ENCODE assay signal across 13 mouse cellular contexts in the genomic region with DNA sequence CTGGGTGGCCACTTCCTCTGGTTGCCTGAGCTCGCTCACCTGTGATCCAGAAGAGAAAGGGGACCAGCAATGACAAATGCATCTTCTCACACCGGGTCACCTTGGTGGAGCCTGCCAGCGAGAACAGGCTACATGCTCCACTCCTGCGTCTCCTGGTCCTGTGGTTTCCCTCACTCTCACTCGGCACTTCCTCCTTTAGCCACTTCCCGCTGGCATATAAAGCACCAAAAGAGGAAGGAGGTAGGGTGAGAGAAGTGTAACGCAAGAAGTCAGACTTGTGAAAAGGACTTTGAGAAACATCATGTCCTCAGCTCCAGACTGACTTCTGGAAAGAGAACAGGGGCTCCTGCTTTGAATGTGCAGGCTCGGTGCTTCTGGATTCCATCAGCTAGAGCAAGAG. TPM values are rescaled to one million over a fixed set of nuclear protein-coding genes. Genes with fewer than 3 reads are reported as not detected.
A peak's percentile ranks its signal among the peaks of the same experiment; 100 is the strongest.
DNase-seq lines count a peak whose midpoint lies in the region; ATAC-seq and TF ChIP-seq lines count a peak whose summit lies in the region.
"Had no signal": no experiment of that assay in that cellular context is flagged by ENCODE, and none has a peak within 500 bp of the region (broad histone marks: within the 10 kb centered on the region; RNA-seq: fewer than 3 reads in every experiment).

Gene Cd300lf (minus strand): TSS at position 193 of the 400 bp plus-strand sequence.

- peaks cover 0 to 2% of the 10 kb centered on the region in 2 experiments; a peak in 3 of 4 replicates for H3K4me1 ChIP-seq in liver, embryonic 14.5 days (replicated peaks; ENCODE audit: control insufficient read depth in 2 of 2, insufficient read depth in 2 of 2, low read length in 1 of 2)
- H3K4me1 ChIP-seq in hindbrain, embryonic 12.5 days = no peaks in the 10 kb centered on the region
- H3K4me1 ChIP-seq: limb, embryonic 13.5 days had no signal

- WGBS in liver, embryonic 14.5 days (ENCODE audit: insufficient replicate concordance) = 13% methylated on average over 8 of the region's 8 CpGs
- 87% methylated on average over 8 of the region's 8 CpGs for WGBS in hindbrain, embryonic 12.5 days

- H3K9me3 ChIP-seq in liver, embryonic 14.5 days (ENCODE audit: control insufficient read depth, low read length) = no peaks in the 10 kb centered on the region
- H3K9me3 ChIP-seq in hindbrain, embryonic 12.5 days (replicated peaks) = no peaks in the 10 kb centered on the region
- H3K9me3 ChIP-seq: limb, embryonic 13.5 days had no signal

- no peaks in the 10 kb centered on the region for H3K36me3 ChIP-seq in liver, embryonic 14.5 days (replicated peaks; ENCODE audit: control insufficient read depth, insufficient read depth, low read depth)
- H3K36me3 ChIP-seq in hindbrain, embryonic 12.5 days = no peaks in the 10 kb centered on the region
- H3K36me3 ChIP-seq: limb, embryonic 13.5 days had no signal

- peak; percentile 20 to 23 for DNase-seq in left cerebral cortex, postnatal 14 days (ENCODE audit: low spot score in 2 of 2)
- DNase-seq in left cerebral cortex, adult 11 months (ENCODE audit: low spot score) = no peak
- DNase-seq in MEL-GATA-1-ER (ENCODE audit: extremely low read depth, low read depth) = peak; percentile 89
- peak; percentile 17 to 38 (median 24) for DNase-seq in liver, embryonic 14.5 days (ENCODE audit: low read depth in 3 of 3, low spot score in 3 of 3)
- no peak for DNase-seq in adrenal gland, postnatal 14 days
- no peak for DNase-seq in adipocyte (ENCODE audit: low spot score)
- DNase-seq: adrenal gland, postnatal 25 days; gastrocnemius, postnatal 25 days had no signal

- no peak within 1 kb of the TSS for H3K4me2 ChIP-seq in liver, embryonic 14.5 days (ENCODE audit: low read depth)
- H3K4me2 ChIP-seq in hindbrain, embryonic 12.5 days (replicated peaks) = no peak within 1 kb of the TSS
- H3K4me2 ChIP-seq: limb, embryonic 13.5 days had no signal

- no peak within 1 kb of the TSS for H3K9ac ChIP-seq in liver, embryonic 14.5 days (replicated peaks)
- H3K9ac ChIP-seq in hindbrain, embryonic 12.5 days = no peak within 1 kb of the TSS
- H3K9ac ChIP-seq: limb, embryonic 13.5 days had no signal

- no peaks in the 10 kb centered on the region for H3K27me3 ChIP-seq in liver, embryonic 14.5 days (ENCODE audit: control insufficient read depth, insufficient read depth, low read length)
- no peaks in the 10 kb centered on the region for H3K27me3 ChIP-seq in hindbrain, embryonic 12.5 days
- H3K27me3 ChIP-seq: limb, embryonic 13.5 days had no signal

- H3K27ac ChIP-seq in liver, embryonic 14.5 days = no peak within 1 kb of the TSS
- no peak within 1 kb of the TSS for H3K27ac ChIP-seq in hindbrain, embryonic 12.5 days
- H3K27ac ChIP-seq: hindbrain, postnatal 0 days; limb, embryonic 13.5 days had no signal

- no peak for TF ChIP-seq EP300 in liver, embryonic 14.5 days (IDR thresholded peaks at IDR 0.05; ENCODE audit: low read depth)

- ATAC-seq in liver, embryonic 14.5 days (ENCODE audit: insufficient read depth) = no peak
- peak; percentile 99 for ATAC-seq in monocyte, adult 5-6 weeks (replicated peaks; ENCODE audit: insufficient number of reproducible peaks, low FRiP score, low TSS enrichment, poor library complexity, severe bottlenecking)
- no peak for ATAC-seq in hindbrain, embryonic 12.5 days (ENCODE audit: low FRiP score)
- ATAC-seq: hindbrain, postnatal 0 days had no signal

- no peak for TF ChIP-seq CTCF in liver, embryonic 14.5 days (IDR thresholded peaks at IDR 0.05; ENCODE audit: low read depth)

- 0 out of 4 replicates have a peak within 1 kb of the TSS, but pooled peaks of 1 of the 2 experiments have one; percentile 10 for H3K4me3 ChIP-seq in liver, embryonic 14.5 days (ENCODE audit: insufficient read depth in 1 of 2, low read depth in 2 of 2, low read length in 2 of 2)
- H3K4me3 ChIP-seq in hindbrain, embryonic 12.5 days = no peak within 1 kb of the TSS
- H3K4me3 ChIP-seq: erythroblast, embryonic 14.5 days; limb, embryonic 13.5 days had no signal

- intact Hi-C loops in left cerebral cortex, postnatal 14 days (cut with DNase I) = no loop called here

RNA-seq across cellular contexts. Expression of gene Cd300lf, which starts in this region (rescaled TPM):
- total RNA-seq in left cerebral cortex, postnatal 14 days (2021) = under 1 TPM; 0.59 to 0.62 TPM
- polyA plus RNA-seq in liver, embryonic 14.5 days (2012; rRNA removed) = 1.5 and 1.6 TPM in 2 replicates
- polyA plus RNA-seq in liver, embryonic 14.5 days (2014; fragmentation: Nextera tagmentation; extraction: Ambion mirVana) = 0.97 and 1.1 TPM in 2 replicates
- total RNA-seq in monocyte, adult 5-6 weeks (2017) = 20.4 to 32.5 TPM (median 25.8 TPM) in 3 replicates
- 0.52 and 1.4 TPM in 2 replicates for total RNA-seq in adrenal gland, postnatal 14 days (2021)
- polyA plus RNA-seq in hindbrain, embryonic 12.5 days (2016; fragmentation: Nextera tagmentation; extraction: Ambion mirVana) = 0.27 TPM in 1 of 2 replicates, not detected in the other
- total RNA-seq: gastrocnemius, postnatal 25 days; hindbrain, postnatal 0 days had no signal
- polyA plus RNA-seq: erythroblast, embryonic 14.5 days had no signal

Comparison
In these comparisons a context has a peak if more than half of its experiments do, and no peak if none do; other contexts are left out.
1. Peak in DNase-seq in left cerebral cortex, postnatal 14 days; RNA of the gene not detected or under 1 TPM.
2. DNase-seq: peak in MEL-GATA-1-ER (single experiment) and liver, embryonic 14.5 days (3 of 3); none in left cerebral cortex, adult 11 months (single experiment), adrenal gland, postnatal 14 days (single experiment) and adipocyte (single experiment).